Mouse (Mus musculus): ENCODE measurements around the gene Ankrd2.

The Ankrd2 gene

GRCm38 (mm10) chr19:42016840-42017239 is 19.0 kb upstream of the Ankrd2 start:
- DNase-seq, result peak; percentile 46

DNA sequence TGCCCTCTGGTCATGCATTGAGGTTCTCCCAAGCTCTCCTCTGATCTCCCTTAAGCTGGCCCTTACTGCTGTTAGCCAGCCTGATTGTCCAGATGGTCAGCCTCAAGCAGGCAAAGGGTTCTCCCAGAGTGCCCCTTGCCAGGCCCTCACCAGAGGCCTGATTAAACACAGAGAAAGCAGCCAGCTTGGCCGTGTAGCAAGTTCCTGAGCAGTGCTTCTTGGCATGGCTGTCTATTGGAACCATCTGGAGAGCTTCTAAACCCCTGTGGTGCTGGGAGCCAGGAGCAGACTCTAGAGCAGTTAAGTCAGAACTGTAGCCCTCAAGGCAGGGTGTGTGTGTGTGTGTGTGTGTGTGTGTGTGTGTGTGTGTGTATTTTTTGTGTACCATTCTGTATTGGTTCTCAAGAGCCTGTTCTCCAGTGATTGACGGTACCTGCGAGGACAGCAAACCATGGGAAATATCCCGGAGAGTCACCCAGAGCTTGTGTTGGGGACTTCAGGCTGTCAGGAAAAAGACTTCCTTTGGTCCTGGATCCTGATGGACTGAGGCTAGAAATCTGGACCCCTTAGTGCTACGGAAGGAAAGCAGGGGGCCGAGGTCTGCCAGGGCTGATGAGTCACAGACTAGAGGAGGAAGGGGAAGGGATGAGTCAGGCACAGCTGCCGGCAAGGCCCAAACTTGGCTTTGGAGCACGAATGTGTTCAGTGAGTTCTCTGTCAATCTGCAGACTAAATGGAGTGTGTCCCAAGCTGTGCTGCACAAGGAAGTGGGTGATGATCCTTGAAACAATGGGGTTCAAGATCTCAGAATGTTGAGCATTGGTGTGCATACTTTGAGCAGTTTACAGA is 18.2 kb upstream of the Ankrd2 start:
- peak; percentile 80 for DNase-seq

GRCm38 (mm10) chr19:42019011-42019522 is 16.7 kb upstream of the Ankrd2 start:
- no peak for DNase-seq

- no peak for DNase-seq
Observed at GRCm38 (mm10) chr19:42021681-42022541, 13.9 kb upstream of the Ankrd2 start.

DNA sequence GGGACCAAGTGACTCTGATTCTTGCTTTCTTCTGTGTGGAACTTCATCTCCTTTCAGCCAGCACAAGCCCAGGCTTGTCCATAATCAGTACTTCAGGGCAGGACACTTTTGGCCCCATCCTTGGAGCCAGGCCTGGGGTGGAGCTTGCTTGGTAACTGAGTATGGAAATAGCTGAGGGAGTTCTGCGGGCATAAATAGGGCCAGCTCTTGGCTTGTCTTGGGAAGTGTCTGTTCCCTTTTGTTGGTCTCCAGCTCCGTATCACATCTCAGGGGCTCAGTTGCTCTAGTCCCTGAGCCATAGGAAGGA is 13.3 kb upstream of the Ankrd2 start:
- DNase-seq, result no peak

- DNase-seq, result peak; percentile 88
Observed at GRCm38 (mm10) chr19:42026158-42026557, 9.6 kb upstream of the Ankrd2 start.

DNA sequence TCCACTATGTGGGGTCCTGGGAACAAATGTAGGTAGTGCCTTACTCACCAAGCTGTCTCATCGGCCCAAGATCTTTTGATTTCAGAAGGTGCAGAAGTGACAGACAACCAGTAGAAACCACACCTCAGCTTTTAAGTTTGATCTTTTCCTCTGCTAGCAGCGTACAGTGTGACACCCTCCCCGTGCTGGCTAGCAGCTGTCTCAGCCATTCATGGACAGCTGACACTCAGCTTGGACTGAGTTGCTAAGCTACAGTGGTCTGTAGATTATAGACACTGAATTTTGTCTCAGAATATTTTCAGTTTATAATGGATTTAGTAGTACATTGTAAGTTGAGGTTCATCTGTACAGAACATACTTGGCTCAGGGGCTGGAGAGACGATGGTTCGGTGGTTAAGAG is 4.7 kb upstream of the Ankrd2 start:
- DNase-seq, result no peak

GRCm38 (mm10) chr19:42033611-42034010 is 2.2 kb upstream of the Ankrd2 start:
- no peak for DNase-seq

- DNase-seq, result peak; percentile 19
Observed at GRCm38 (mm10) chr19:42034146-42034775, 1.5 kb upstream of the Ankrd2 start.

GRCm38 (mm10) chr19:42034881-42035455 is 832 bp upstream of the Ankrd2 start:
- no peak for DNase-seq

- DNase-seq, result no peak
Observed at GRCm38 (mm10) chr19:42036357-42036756, 557 bp downstream of the Ankrd2 start.

DNA sequence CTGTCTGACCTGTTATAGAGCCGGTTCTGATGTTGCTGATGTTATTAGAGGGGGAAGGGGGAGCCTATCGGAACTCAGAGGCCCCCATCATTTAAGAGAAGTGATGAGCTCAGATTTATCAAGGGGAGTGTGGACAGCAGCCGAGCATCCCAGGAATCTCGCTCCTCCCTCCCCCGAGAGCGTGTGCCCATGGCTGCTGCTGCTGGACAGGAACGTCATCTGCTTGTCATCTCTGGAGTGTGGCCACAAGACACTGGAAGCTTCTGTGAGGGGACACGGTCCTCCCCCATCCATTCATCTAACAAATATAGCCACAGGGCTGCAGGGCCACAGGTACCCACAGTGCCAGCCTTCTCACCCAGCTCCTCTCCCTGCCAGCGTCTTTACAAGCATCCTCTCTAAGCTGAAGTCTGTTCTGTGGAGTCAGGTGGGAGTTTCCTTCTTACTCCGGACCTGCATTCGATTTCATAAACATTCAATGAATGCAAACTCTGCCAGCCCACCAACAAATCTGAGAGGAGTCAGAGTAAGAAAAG is 1.4 kb downstream of the Ankrd2 start:
- DNase-seq, result no peak

GRCm38 (mm10) chr19:42038310-42038709 is 2.5 kb downstream of the Ankrd2 start:
- DNase-seq, result no peak

- no peak for DNase-seq
Observed at GRCm38 (mm10) chr19:42043988-42044387, 8.2 kb downstream of the Ankrd2 start.

DNA sequence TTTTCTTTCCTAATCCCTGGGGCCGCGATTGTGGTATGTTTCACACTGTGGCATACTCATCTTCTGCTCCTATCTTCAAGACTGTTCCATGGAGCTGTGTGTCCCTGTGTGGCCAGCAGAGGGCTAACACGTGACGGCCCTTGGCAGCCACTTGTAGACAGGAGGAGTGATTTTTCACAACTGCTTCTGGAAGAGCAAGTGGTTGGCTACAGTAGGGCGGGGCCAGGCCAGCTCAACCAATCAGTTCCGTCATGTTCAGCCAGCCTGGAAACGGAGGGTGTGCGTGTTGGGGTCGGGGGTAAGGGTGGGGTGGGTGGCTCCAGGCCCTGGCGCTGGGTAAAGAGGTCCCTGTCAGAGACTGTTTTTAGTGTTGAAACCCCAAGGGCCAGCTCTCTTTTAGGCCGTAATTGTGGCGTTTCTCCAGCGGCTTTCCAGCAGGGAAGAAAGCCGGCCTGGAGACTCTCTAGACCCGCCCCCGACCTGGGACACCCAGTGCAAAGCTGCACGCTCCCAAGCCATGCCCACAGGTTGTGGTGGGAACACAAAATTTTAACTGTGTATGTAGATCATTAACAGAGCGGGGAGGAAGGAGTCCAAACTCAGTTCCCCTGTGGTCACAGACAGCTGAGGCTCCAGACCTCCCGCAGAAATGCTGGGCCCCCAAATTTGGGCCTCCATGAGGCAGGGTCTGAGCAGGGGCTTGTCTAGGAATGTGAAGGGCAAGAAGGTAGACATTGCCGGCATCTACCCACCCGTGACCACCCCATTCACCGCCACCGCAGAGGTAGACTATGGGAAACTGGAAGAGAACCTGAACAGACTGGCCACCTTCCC is 9.7 kb downstream of the Ankrd2 start, which contains the start of gene Hoga1:
TSS of gene Hoga1 (plus strand) at position 342 of the 834 bp plus-strand sequence.
- DNase-seq, result peak; percentile 93

- no peak for DNase-seq
Observed at GRCm38 (mm10) chr19:42050251-42050650, 14.5 kb downstream of the Ankrd2 start.

- DNase-seq, result no peak
Observed at GRCm38 (mm10) chr19:42051351-42051750, 15.6 kb downstream of the Ankrd2 start.

GRCm38 (mm10) chr19:42051948-42052347 is 16.1 kb downstream of the Ankrd2 start, which contains the start of gene 4933411K16Rik:
Gene 4933411K16Rik (plus strand): TSS chr19:42052248.
- no peak for DNase-seq

- peak; percentile 64 for DNase-seq
Observed at GRCm38 (mm10) chr19:42054255-42054654, 18.5 kb downstream of the Ankrd2 start.

DNA sequence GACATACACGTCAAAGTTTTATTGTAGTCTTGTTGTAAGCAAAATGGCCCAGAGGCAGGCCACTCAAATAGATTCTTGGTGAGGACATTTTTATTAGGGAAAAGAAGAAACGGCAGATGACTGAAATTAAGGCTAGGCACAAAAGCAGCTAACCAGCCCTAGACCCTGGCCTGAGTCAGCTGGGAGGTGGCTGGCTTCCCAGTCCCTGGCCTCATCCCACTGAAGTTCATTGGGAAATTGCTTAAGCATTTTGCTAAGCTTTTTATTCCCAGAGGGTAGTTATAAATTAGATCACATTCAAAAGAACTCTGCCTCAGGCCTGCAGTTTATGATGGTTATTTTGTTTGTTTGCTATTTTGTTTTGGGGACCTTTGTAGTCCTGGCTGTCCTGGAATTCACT is 20.1 kb downstream of the Ankrd2 start:
- DNase-seq, result no peak

DNA sequence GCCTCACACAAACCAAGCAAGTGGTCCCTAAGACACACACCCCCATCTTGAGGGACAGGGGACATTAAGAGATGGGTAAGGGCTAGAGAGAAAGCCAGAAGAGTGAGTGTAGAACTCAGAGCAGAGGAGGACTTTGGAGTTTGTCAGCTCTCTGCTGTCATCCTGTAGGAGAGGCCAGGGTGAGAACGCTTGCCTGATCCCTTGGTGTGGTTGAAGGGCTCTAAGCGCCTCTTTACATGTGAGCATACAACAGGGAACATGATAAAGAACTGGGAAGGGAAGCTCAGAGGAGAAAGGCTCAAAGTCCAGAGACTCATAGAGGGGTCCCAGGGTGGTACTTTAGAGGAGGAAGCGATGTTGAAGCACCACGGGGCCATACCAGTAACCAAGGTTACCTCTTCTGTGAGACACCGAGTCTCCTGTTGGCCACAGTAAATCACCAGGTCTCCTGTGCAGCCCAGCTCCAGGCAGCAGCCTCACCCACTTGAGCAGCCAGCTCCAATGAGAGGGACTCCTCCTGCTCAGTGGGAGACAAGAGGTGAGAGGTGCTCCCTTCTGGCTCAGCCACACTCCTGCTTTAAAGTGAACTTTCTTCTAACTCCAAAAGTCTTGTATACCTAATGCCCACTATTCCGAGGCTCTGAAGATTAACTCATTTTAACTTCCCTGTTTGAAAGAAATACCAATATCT is 21.1 kb downstream of the Ankrd2 start:
- no peak for DNase-seq
